Comparison of ENCODE assay signal across 8 mouse cellular contexts in genomic region chr8:71477196-71477845, GRCm38 (mm10). TPM values are rescaled to one million over a fixed set of nuclear protein-coding genes. Genes with fewer than 3 reads are reported as not detected.
DNase-seq lines count a peak whose midpoint lies in the region; ATAC-seq and TF ChIP-seq lines count a peak whose summit lies in the region.

No protein-coding gene starts in this region.

- no peak for TF ChIP-seq EP300 in lung, postnatal 0 days (IDR thresholded peaks at IDR 0.05)

- H3K9me3 ChIP-seq in heart, embryonic 16.5 days (replicated peaks; ENCODE audit: control insufficient read depth, low read length) = no peaks in the 10 kb centered on the region
- H3K9me3 ChIP-seq in lung, postnatal 0 days (ENCODE audit: low read length) = no peaks in the 10 kb centered on the region

- H3K27me3 ChIP-seq in thymus, adult 2 months (ENCODE audit: control insufficient read depth, insufficient read depth, low read length) = no peaks in the 10 kb centered on the region
- peaks cover 6% of the 10 kb centered on the region; the same call in 1 of the 2 replicates for H3K27me3 ChIP-seq in heart, embryonic 16.5 days (ENCODE audit: control insufficient read depth, insufficient read depth, low read length)
- H3K27me3 ChIP-seq in lung, postnatal 0 days (replicated peaks; ENCODE audit: insufficient read depth, low read length) = no peaks in the 10 kb centered on the region

- peak overlapping the region; percentile 71; the same call in 1 of the 2 replicates for H3K9ac ChIP-seq in heart, embryonic 16.5 days (ENCODE audit: low read length)
- H3K9ac ChIP-seq in lung, postnatal 0 days (replicated peaks; ENCODE audit: low read depth) = no peak overlapping the region

- TF ChIP-seq POLR2A in thymus, adult 2 months (IDR thresholded peaks at IDR 0.05; ENCODE audit: control insufficient read depth, extremely low read depth, insufficient read depth, low read length, poor library complexity) = no peak

- H3K36me3 ChIP-seq in thymus, adult 2 months (ENCODE audit: control insufficient read depth, insufficient read depth, low read length) = peaks cover 13% of the 10 kb centered on the region
- H3K36me3 ChIP-seq in heart, embryonic 16.5 days (ENCODE audit: control insufficient read depth, insufficient read depth) = peaks cover 3% of the 10 kb centered on the region
- H3K36me3 ChIP-seq in lung, postnatal 0 days (ENCODE audit: insufficient read depth, low read length) = 0 out of 2 replicates have a peak, but pooled peaks cover 12% of the 10 kb centered on the region

- H3K27ac ChIP-seq in thymus, adult 2 months (ENCODE audit: control insufficient read depth, insufficient read depth, low read length) = no peak overlapping the region
- H3K27ac ChIP-seq in heart, embryonic 16.5 days (ENCODE audit: low read length) = no peak overlapping the region
- H3K27ac ChIP-seq in lung, postnatal 0 days (ENCODE audit: low read length) = no peak overlapping the region

- peak; percentile 58; the same call in 1 of the 2 replicates for TF ChIP-seq CTCF in thymus, adult 2 months (IDR thresholded peaks at IDR 0.05; ENCODE audit: borderline replicate concordance, control insufficient read depth, extremely low read depth, insufficient read depth, low read length, poor library complexity)
- peak; percentile 67 for TF ChIP-seq CTCF in lung, postnatal 0 days (IDR thresholded peaks at IDR 0.05)

- WGBS in thymus, adult 2 months = 61% methylated on average over 14 of the region's 14 CpGs
- WGBS in heart, embryonic 16.5 days = 51% methylated on average over 14 of the region's 14 CpGs
- WGBS in lung, postnatal 0 days = 58% methylated on average over 14 of the region's 14 CpGs

- no peak for ATAC-seq in heart, embryonic 16.5 days (replicated peaks; ENCODE audit: extremely low read depth, insufficient read depth, low FRiP score)
- no peak for ATAC-seq in lung, postnatal 0 days

- no peak overlapping the region for H3K4me3 ChIP-seq in thymus, adult 2 months (ENCODE audit: control insufficient read depth, insufficient read depth, low read length)
- H3K4me3 ChIP-seq in heart, embryonic 16.5 days (ENCODE audit: low read length) = peak overlapping the region; percentile 62
- no peak overlapping the region for H3K4me3 ChIP-seq in lung, postnatal 0 days (ENCODE audit: low read depth, low read length)

- H3K4me2 ChIP-seq in heart, embryonic 16.5 days (ENCODE audit: low read depth, low read length) = peak overlapping the region; percentile 70
- H3K4me2 ChIP-seq in lung, postnatal 0 days (replicated peaks; ENCODE audit: low read depth, low read length) = no peak overlapping the region; the same call in 1 of the 2 replicates

- H3K4me1 ChIP-seq in thymus, adult 2 months (replicated peaks; ENCODE audit: control insufficient read depth, insufficient read depth, low read length) = peaks cover 15% of the 10 kb centered on the region
- peaks cover 9% of the 10 kb centered on the region for H3K4me1 ChIP-seq in heart, embryonic 16.5 days (ENCODE audit: control insufficient read depth, insufficient read depth, low read length)
- peaks cover 6% of the 10 kb centered on the region; the same call in 1 of the 2 replicates for H3K4me1 ChIP-seq in lung, postnatal 0 days (ENCODE audit: insufficient read depth, low read depth, low read length)

- DNase-seq in cerebellum, adult 9-10 months = peak; percentile 67
- no peak for DNase-seq in cerebellum, adult 8-10 months
- no peak for DNase-seq in thymus, adult 2 months
- DNase-seq in thymus, postnatal 36 days = no peak
- peak; percentile 38 for DNase-seq in lung, postnatal 0 days (ENCODE audit: low spot score)
- DNase-seq in thymus, postnatal 25 days = peak; percentile 40
- DNase-seq in layer of hippocampus, adult 8-10 months (ENCODE audit: low spot score in 2 of 2) = no peak

RNA-seq across cellular contexts. Expression of gene Dda1, which starts 8.3 kb away (rescaled TPM):
- polyA plus RNA-seq in thymus, adult 2 months (2012; rRNA removed) = 201 and 216 TPM in 2 replicates
- polyA plus RNA-seq in heart, embryonic 16.5 days (2015; fragmentation: Nextera tagmentation; extraction: Ambion mirVana) = 78.2 and 83.7 TPM in 2 replicates
- polyA plus RNA-seq in lung, postnatal 0 days (2015; fragmentation: Nextera tagmentation; extraction: Ambion mirVana) = 73.7 and 78.6 TPM in 2 replicates
- total RNA-seq in layer of hippocampus, adult 8-10 months (2022) = 10 to 100 TPM; 74.9 to 82.2 (median 79.0) TPM

RNA-seq across cellular contexts. Expression of gene Ano8, which starts 8.4 kb away (rescaled TPM):
- polyA plus RNA-seq in thymus, adult 2 months (2012; rRNA removed) = 34.8 and 40.7 TPM in 2 replicates
- polyA plus RNA-seq in heart, embryonic 16.5 days (2015; fragmentation: Nextera tagmentation; extraction: Ambion mirVana) = 0.37 and 0.76 TPM in 2 replicates
- polyA plus RNA-seq in lung, postnatal 0 days (2015; fragmentation: Nextera tagmentation; extraction: Ambion mirVana) = 1.1 and 1.2 TPM in 2 replicates
- total RNA-seq in layer of hippocampus, adult 8-10 months (2022) = 10 to 100 TPM; 48.4 to 55.9 (median 51.6) TPM

RNA-seq across cellular contexts. Expression of gene Gtpbp3, which starts 10.6 kb away (rescaled TPM):
- 56.8 and 58.7 TPM in 2 replicates for polyA plus RNA-seq in thymus, adult 2 months (2012; rRNA removed)
- polyA plus RNA-seq in heart, embryonic 16.5 days (2015; fragmentation: Nextera tagmentation; extraction: Ambion mirVana) = 12.3 and 12.5 TPM in 2 replicates
- 10.6 and 11.6 TPM in 2 replicates for polyA plus RNA-seq in lung, postnatal 0 days (2015; fragmentation: Nextera tagmentation; extraction: Ambion mirVana)
- 10 to 100 TPM; 28.8 to 42.3 (median 32.5) TPM for total RNA-seq in layer of hippocampus, adult 8-10 months (2022)

RNA-seq across cellular contexts. Expression of gene Mrpl34, which starts 12.6 kb away (rescaled TPM):
- polyA plus RNA-seq in thymus, adult 2 months (2012; rRNA removed) = 119 and 125 TPM in 2 replicates
- polyA plus RNA-seq in heart, embryonic 16.5 days (2015; fragmentation: Nextera tagmentation; extraction: Ambion mirVana) = 175 and 192 TPM in 2 replicates
- 137 and 146 TPM in 2 replicates for polyA plus RNA-seq in lung, postnatal 0 days (2015; fragmentation: Nextera tagmentation; extraction: Ambion mirVana)
- total RNA-seq in layer of hippocampus, adult 8-10 months (2022) = 10 to 100 TPM; 38.6 to 47.2 (median 46.2) TPM

RNA-seq across cellular contexts. Expression of gene Abhd8, which starts 13.9 kb away (rescaled TPM):
- polyA plus RNA-seq in thymus, adult 2 months (2012; rRNA removed) = 282 and 336 TPM in 2 replicates
- polyA plus RNA-seq in heart, embryonic 16.5 days (2015; fragmentation: Nextera tagmentation; extraction: Ambion mirVana) = 41.7 and 48.7 TPM in 2 replicates
- 23.8 and 27.6 TPM in 2 replicates for polyA plus RNA-seq in lung, postnatal 0 days (2015; fragmentation: Nextera tagmentation; extraction: Ambion mirVana)
- total RNA-seq in layer of hippocampus, adult 8-10 months (2022) = 100 to 1,000 TPM; 200 to 255 (median 229) TPM

Comparison
In these comparisons a context has a peak if more than half of its experiments do, and no peak if none do; other contexts are left out.
1. DNase-seq: peak in cerebellum, adult 9-10 months (single experiment), lung, postnatal 0 days (single experiment) and thymus, postnatal 25 days (single experiment); none in cerebellum, adult 8-10 months (single experiment), thymus, adult 2 months (single experiment), thymus, postnatal 36 days (0 of 2) and layer of hippocampus, adult 8-10 months (0 of 2).
2. RNA of gene Ano8, which starts 8.4 kb away (polyA plus RNA-seq): 34.8 to 40.7 TPM in thymus, adult 2 months; 1.1 to 1.2 TPM in lung, postnatal 0 days and 0.37 to 0.76 TPM in heart, embryonic 16.5 days; every median in the first group is over 10 times any median in the second.